Mouse (Mus musculus) ES-E14 (cell line): Measurements from ENCODE around the gene Acsl1. TPM values are rescaled to one million over a fixed set of nuclear protein-coding genes. Genes with fewer than 3 reads are reported as not detected.

ENCODE experiments used
- DNase-seq: peaks from one replicate; pipeline ENCODE4 v3.0.0-alpha.2; 2013; ENCODE audit warnings: low read depth, low spot score
- H3K27ac ChIP-seq: 2 replicates; pipeline ENCODE4 v1.5.1; 2012; ENCODE audit warnings: low read depth, mild to moderate bottlenecking, low read length, moderate library complexity, mixed read lengths; ENCODE audit not compliant: poor library complexity, insufficient read depth, severe bottlenecking
- H3K36me3 ChIP-seq: 2 replicates; pipeline ENCODE4 v1.6.1; 2012; ENCODE audit warnings: mild to moderate bottlenecking, low read length, moderate library complexity, mixed read lengths; ENCODE audit not compliant: control insufficient read depth, poor library complexity, insufficient read depth, severe bottlenecking
- H3K4me1 ChIP-seq, 2 experiments: fragments of 150-350 bp in 1 of 2; sonication (generic) in 1 of 2; 2 replicates each; pipeline ENCODE4 v1.6.1; 2012; ENCODE audit warnings: low read length in 2 of 2, mild to moderate bottlenecking in 1 of 2, mixed read lengths in 1 of 2; ENCODE audit not compliant: control insufficient read depth in 2 of 2, insufficient read depth in 2 of 2, poor library complexity in 1 of 2
- H3K4me3 ChIP-seq, 2 experiments: fragments of 150-350 bp in 1 of 2; sonication (generic) in 1 of 2; 2 replicates each; pipeline ENCODE4 v1.5.1; 2012; ENCODE audit warnings: low read length in 2 of 2, low read depth in 1 of 2, mild to moderate bottlenecking in 1 of 2, mixed read lengths in 1 of 2; ENCODE audit not compliant: insufficient read depth in 1 of 2, poor library complexity in 1 of 2, severe bottlenecking in 1 of 2
- H3K9ac ChIP-seq: 2 replicates; pipeline ENCODE4 v1.6.1; 2012; ENCODE audit warnings: low read depth, mild to moderate bottlenecking, low read length, mixed read lengths; ENCODE audit not compliant: poor library complexity, insufficient read depth, severe bottlenecking
- H3K9me3 ChIP-seq: fragments of 150-350 bp; sonication (generic); 2 replicates; pipeline ENCODE4 v1.6.1; 2012; ENCODE audit warnings: low read depth, mild to moderate bottlenecking, low read length; ENCODE audit not compliant: control insufficient read depth, insufficient read depth
- CHD2 ChIP-seq: IDR thresholded peaks from 2 replicates; pipeline ENCODE4 v1.6.1; 2014; ENCODE audit warnings: mild to moderate bottlenecking, low read depth, low read length, inconsistent platforms
- HCFC1 ChIP-seq: IDR thresholded peaks from 2 replicates; pipeline ENCODE4 v1.6.1; 2012; ENCODE audit warnings: low read length, inconsistent platforms, borderline replicate concordance; ENCODE audit not compliant: insufficient read depth
- MAFK ChIP-seq: IDR thresholded peaks from 2 replicates; pipeline ENCODE4 v1.6.1; 2014; ENCODE audit warnings: mild to moderate bottlenecking, low read depth, low read length, inconsistent platforms; ENCODE audit not compliant: insufficient read depth
- ZC3H11A ChIP-seq: IDR thresholded peaks from 2 replicates; pipeline ENCODE4 v1.6.1; 2012; ENCODE audit warnings: low read depth, mild to moderate bottlenecking, inconsistent platforms, low read length, borderline replicate concordance
- ZNF384 ChIP-seq: IDR thresholded peaks from 2 replicates; pipeline ENCODE4 v1.6.1; 2012; ENCODE audit warnings: low read depth, low read length, inconsistent platforms
- in situ Hi-C, 2 experiments: fragments of 600-800 bp; cut with MboI; formaldehyde crosslinking; loops; one replicate each; pipeline ENCODE4 v1.15.1; 2025; ENCODE audit warnings: low sequenced_read_pairs in 2 of 2, inconsistent platforms in 1 of 2; ENCODE audit not compliant: unreplicated experiment in 2 of 2
- total RNA-seq: library from RNA; depleted of rRNA; stranded (reverse); fragments of 300-350 nt; gene quantifications from 2 replicates; pipeline ENCODE4 v1.2.3, GENCODE M21; 2012

Gene Acsl1
- total RNA-seq, 1 experiment: 17.4 TPM

DNA sequence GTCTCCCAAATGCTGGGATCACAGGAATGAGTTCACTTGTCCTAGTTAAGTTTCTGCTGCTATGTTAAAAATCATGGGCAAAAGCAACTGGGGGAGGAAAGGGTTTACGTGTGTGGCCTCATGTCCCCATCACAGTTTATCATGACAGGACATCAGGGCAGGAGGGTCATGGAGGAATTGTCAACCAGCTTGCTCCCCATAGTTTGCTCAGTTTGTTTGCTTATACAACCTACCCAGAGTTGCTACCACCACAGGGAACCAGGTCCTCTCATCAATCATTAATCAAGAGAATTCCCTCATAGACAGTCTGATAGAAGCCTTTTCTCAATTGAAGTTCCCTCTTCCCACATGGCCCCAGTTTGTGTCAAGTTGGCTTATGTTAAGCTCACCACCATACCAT is 43.2 kb downstream of the Acsl1 start:
- no peak for TF ChIP-seq ZNF384
- no peak for TF ChIP-seq MAFK
- TF ChIP-seq HCFC1: no peak
- no peak for TF ChIP-seq ZC3H11A
- TF ChIP-seq CHD2: no peak
- H3K9me3 ChIP-seq: no peaks in the 10 kb centered on the region

DNA sequence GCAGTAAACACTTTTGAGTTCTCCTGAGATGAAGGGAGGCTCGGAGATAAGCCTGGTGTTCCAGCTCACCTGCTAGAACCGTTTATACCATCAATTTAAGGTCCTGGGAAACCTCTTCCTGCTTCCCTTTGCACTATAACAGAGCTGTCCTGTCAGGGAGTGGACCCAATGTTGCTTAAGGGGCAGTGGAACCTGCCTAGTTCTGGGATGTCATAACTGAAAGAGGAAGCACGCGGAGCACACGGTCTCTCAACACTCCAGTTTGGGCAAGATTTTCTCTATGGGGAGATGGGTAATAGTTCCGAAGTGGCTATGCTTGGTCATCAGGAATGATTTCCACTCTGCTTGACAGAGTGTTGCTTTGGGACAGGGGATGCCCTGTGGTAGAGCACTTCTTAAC is 49.8 kb downstream of the Acsl1 start:
- Histone ChIP-seq H3K4me1 (peaks cover 0 to 8% of the 10 kb centered on the region in 2 experiments; a peak in 1 of 4 replicates), H3K9me3 (no peaks in the 10 kb centered on the region), H3K36me3 (no peaks in the 10 kb centered on the region), H3K4me3 (no peak overlapping the region), H3K9ac (no peak overlapping the region), H3K27ac (no peak overlapping the region)
- DNase-seq: no peak
- TF ChIP-seq MAFK (no peak), ZNF384 (no peak), HCFC1 (no peak), ZC3H11A (no peak), CHD2 (no peak)
- in situ Hi-C loops: no loop called here

More for the DNA sequence above, 43.2 kb downstream of the Acsl1 start:
- H3K4me3 ChIP-seq: no peak overlapping the region
- H3K36me3 ChIP-seq: peaks cover 1% of the 10 kb centered on the region; the same call in 1 of the 2 replicates
- no peak overlapping the region for H3K9ac ChIP-seq
- in situ Hi-C loops: no loop called here
- DNase-seq: no peak
- H3K4me1 ChIP-seq: no peaks in the 10 kb centered on the region
- no peak overlapping the region for H3K27ac ChIP-seq

DNA sequence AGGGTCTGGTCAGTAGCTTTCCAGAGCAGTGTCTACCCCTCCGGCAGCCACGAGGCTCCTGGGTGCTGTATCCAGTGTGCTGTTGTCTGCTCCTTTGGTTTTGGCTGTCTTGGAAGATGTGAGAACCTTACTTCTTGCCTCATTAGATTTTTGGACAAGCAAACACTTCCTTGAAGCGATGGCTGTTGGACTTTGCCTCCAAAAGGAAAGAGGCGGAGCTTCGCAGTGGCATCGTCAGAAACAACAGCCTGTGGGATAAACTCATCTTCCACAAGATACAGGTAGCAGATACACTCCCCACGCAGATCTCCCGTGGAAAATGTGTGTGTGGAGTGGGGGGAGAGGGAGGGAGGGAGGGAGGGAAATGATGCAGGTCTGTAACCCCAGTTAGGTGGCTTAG is 55.3 kb downstream of the Acsl1 start:
- in situ Hi-C loops: no loop called here
- Histone ChIP-seq H3K9ac (no peak overlapping the region), H3K9me3 (no peaks in the 10 kb centered on the region), H3K36me3 (peaks cover 2% of the 10 kb centered on the region; the same call in 1 of the 2 replicates), H3K4me3 (no peak overlapping the region), H3K27ac (no peak overlapping the region), H3K4me1 (peaks cover 0 to 8% of the 10 kb centered on the region in 2 experiments; a peak in 1 of 4 replicates)
- TF ChIP-seq ZNF384 (no peak), MAFK (no peak), ZC3H11A (no peak)
- DNase-seq: no peak

DNA sequence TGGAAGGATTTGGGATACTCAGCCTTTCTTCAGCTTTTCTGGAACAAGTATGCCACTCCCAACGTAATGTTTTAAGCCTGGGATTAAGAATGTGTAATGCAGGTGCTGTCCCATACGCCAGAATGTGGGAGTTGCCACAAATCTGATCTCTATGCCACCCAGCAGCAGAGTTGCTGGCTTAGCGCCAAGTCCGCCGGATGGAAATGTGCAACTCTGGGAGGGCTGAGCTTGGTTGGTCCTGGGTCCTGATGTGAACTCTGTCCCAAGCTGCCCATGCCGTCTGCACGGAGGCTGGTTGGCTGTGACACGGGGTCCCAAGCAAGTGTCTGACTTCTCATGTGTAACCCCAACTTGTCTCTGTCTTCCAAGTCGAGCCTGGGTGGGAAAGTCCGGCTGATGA is 56.0 kb downstream of the Acsl1 start:
- no peaks in the 10 kb centered on the region for H3K9me3 ChIP-seq
- H3K4me1 ChIP-seq: peaks cover 0 to 8% of the 10 kb centered on the region in 2 experiments; a peak in 1 of 4 replicates
- no peak overlapping the region for H3K4me3 ChIP-seq
- DNase-seq: no peak
- peaks cover 2% of the 10 kb centered on the region; the same call in 1 of the 2 replicates for H3K36me3 ChIP-seq
- H3K27ac ChIP-seq: no peak overlapping the region
- TF ChIP-seq ZNF384 (no peak), CHD2 (no peak), MAFK (no peak), ZC3H11A (no peak)
- H3K9ac ChIP-seq: no peak overlapping the region
- in situ Hi-C loops: no loop called here

DNA sequence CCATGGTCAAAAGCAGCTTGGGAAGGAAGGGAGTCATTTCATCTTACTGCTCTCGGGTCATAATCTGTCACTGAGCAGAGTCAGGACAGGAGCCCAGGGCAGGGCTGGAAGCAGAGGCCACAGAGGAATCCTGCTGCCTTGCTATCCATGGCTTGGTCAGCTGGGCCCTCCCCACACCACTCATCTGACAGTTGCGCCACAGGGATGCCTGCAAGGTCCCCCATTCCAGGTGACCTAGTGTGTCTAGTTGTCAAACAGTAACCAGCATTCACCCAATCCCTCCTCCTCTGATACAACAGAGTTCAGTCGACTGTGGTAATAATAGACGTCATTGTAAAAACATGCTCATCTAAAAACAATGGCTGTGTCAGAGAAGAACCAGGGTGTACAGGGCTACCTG is 58.7 kb downstream of the Acsl1 start:
- no peak for DNase-seq
- Histone ChIP-seq H3K36me3 (peaks cover 2% of the 10 kb centered on the region; the same call in 1 of the 2 replicates), H3K4me1 (peaks cover 0 to 7% of the 10 kb centered on the region in 2 experiments; a peak in 1 of 4 replicates), H3K9me3 (no peaks in the 10 kb centered on the region), H3K9ac (no peak overlapping the region), H3K27ac (no peak overlapping the region), H3K4me3 (no peak overlapping the region)
- TF ChIP-seq HCFC1: no peak
- no peak for TF ChIP-seq MAFK
- no peak for TF ChIP-seq ZC3H11A
- TF ChIP-seq CHD2: no peak
- in situ Hi-C loops: no loop called here
